Mouse (Mus musculus): ENCODE measurements around the gene Olfr1293-ps. TPM values are rescaled to one million over a fixed set of nuclear protein-coding genes. Genes with fewer than 3 reads are reported as not detected.

Gene Olfr1293-ps
- total and polyA plus RNA-seq, 2 experiments from 2014 or later: not detected

DNA sequence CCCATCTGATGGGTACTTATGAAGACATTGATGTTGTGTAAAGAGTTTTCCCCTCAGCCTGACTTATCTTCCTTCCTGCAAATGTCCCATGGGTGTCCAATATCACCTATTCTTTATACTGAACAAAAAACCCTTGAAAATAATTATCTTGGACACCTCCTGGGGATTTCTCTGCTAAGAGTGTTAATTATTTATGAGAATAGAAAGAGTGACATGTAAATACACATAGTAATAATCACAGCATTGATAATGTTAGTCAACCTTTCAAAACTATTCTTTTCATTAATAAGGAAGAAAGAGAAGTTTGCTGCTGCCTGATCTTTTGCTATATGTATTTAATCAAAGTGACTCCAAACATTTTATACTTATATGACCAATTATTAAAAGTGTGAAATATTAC lies 44.6 kb downstream of the Olfr1293-ps start, which contains the start of gene Olfr1295:
Gene Olfr1295, minus strand, starts transcription at position 101 of the 400 bp plus-strand sequence.
- Histone ChIP-seq H3K4me3 (ENCODE audit: low read depth, low read length) (no peak within 1 kb of the TSS), H3K4me1 (ENCODE audit: insufficient read depth, low read length) (no peaks in the 10 kb centered on the region), H3K9ac (replicated peaks; ENCODE audit: low read length, poor library complexity, severe bottlenecking) (no peak within 1 kb of the TSS), H3K27me3 (ENCODE audit: insufficient read depth, low read length) (no peaks in the 10 kb centered on the region), H3K4me2 (ENCODE audit: low read depth, low read length, poor library complexity, severe bottlenecking) (no peak within 1 kb of the TSS), H3K36me3 (ENCODE audit: insufficient read depth, low read length) (no peaks in the 10 kb centered on the region), H3K9me3 (ENCODE audit: low read length) (no peaks in the 10 kb centered on the region), H3K27ac (ENCODE audit: low read depth, low read length) (no peak within 1 kb of the TSS)
- no peak for TF ChIP-seq CTCF (IDR thresholded peaks at IDR 0.05)
- ATAC-seq (ENCODE audit: low FRiP score) (no peak), DNase-seq (ENCODE audit: low spot score) (no peak)

Other genes with a start within 250 kb of the Olfr1293-ps start
- gene Olfr1278, start 235.1 kb upstream of the Olfr1293-ps start, total RNA-seq (2014; rRNA removed): not detected in 2 replicates
- not detected in 2 replicates for gene Olfr1278, start 235.1 kb upstream of the Olfr1293-ps start, polyA plus RNA-seq (2015; fragmentation: Nextera tagmentation; extraction: Ambion mirVana)
- gene Olfr1279, start 224.6 kb upstream of the Olfr1293-ps start, total RNA-seq (2014; rRNA removed): not detected in 2 replicates
- gene Olfr1279, start 224.6 kb upstream of the Olfr1293-ps start, polyA plus RNA-seq (2015; fragmentation: Nextera tagmentation; extraction: Ambion mirVana): not detected in 2 replicates
- gene Olfr1280, start 211.2 kb upstream of the Olfr1293-ps start, total RNA-seq (2014; rRNA removed): not detected in 2 replicates
- gene Olfr1280, start 211.2 kb upstream of the Olfr1293-ps start, polyA plus RNA-seq (2015; fragmentation: Nextera tagmentation; extraction: Ambion mirVana): not detected in 2 replicates
- gene Olfr1281, start 198.7 kb upstream of the Olfr1293-ps start, total RNA-seq (2014; rRNA removed): not detected in 2 replicates
- not detected in 2 replicates for gene Olfr1281, start 198.7 kb upstream of the Olfr1293-ps start, polyA plus RNA-seq (2015; fragmentation: Nextera tagmentation; extraction: Ambion mirVana)
- not detected in 2 replicates for gene Olfr1282, start 189.1 kb upstream of the Olfr1293-ps start, total RNA-seq (2014; rRNA removed)
- not detected in 2 replicates for gene Olfr1282, start 189.1 kb upstream of the Olfr1293-ps start, polyA plus RNA-seq (2015; fragmentation: Nextera tagmentation; extraction: Ambion mirVana)
- gene Olfr1283, start 158.4 kb upstream of the Olfr1293-ps start, total RNA-seq (2014; rRNA removed): not detected in 2 replicates
- not detected in 2 replicates for gene Olfr1283, start 158.4 kb upstream of the Olfr1293-ps start, polyA plus RNA-seq (2015; fragmentation: Nextera tagmentation; extraction: Ambion mirVana)
- gene Olfr1284, start 149.7 kb upstream of the Olfr1293-ps start, total RNA-seq (2014; rRNA removed): not detected in 2 replicates
- not detected in 2 replicates for gene Olfr1284, start 149.7 kb upstream of the Olfr1293-ps start, polyA plus RNA-seq (2015; fragmentation: Nextera tagmentation; extraction: Ambion mirVana)
- gene Olfr1286, start 102.1 kb upstream of the Olfr1293-ps start, total RNA-seq (2014; rRNA removed): not detected in 2 replicates
- not detected in 2 replicates for gene Olfr1286, start 102.1 kb upstream of the Olfr1293-ps start, polyA plus RNA-seq (2015; fragmentation: Nextera tagmentation; extraction: Ambion mirVana)
- not detected in 2 replicates for gene Olfr1287, start 76.1 kb upstream of the Olfr1293-ps start, total RNA-seq (2014; rRNA removed)
- not detected in 2 replicates for gene Olfr1287, start 76.1 kb upstream of the Olfr1293-ps start, polyA plus RNA-seq (2015; fragmentation: Nextera tagmentation; extraction: Ambion mirVana)
- not detected in 2 replicates for gene Olfr1288, start 51.1 kb upstream of the Olfr1293-ps start, total RNA-seq (2014; rRNA removed)
- gene Olfr1288, start 51.1 kb upstream of the Olfr1293-ps start, polyA plus RNA-seq (2015; fragmentation: Nextera tagmentation; extraction: Ambion mirVana): not detected in 2 replicates
- not detected in 2 replicates for gene Olfr1289, start 44.4 kb upstream of the Olfr1293-ps start, total RNA-seq (2014; rRNA removed)
- gene Olfr1289, start 44.4 kb upstream of the Olfr1293-ps start, polyA plus RNA-seq (2015; fragmentation: Nextera tagmentation; extraction: Ambion mirVana): not detected in 2 replicates
- gene Olfr1290, start 31.4 kb upstream of the Olfr1293-ps start, total RNA-seq (2014; rRNA removed): not detected in 2 replicates
- gene Olfr1290, start 31.4 kb upstream of the Olfr1293-ps start, polyA plus RNA-seq (2015; fragmentation: Nextera tagmentation; extraction: Ambion mirVana): not detected in 2 replicates
- not detected in 2 replicates for gene Olfr1291-ps1, start 28.0 kb upstream of the Olfr1293-ps start, total RNA-seq (2014; rRNA removed)
- not detected in 2 replicates for gene Olfr1291-ps1, start 28.0 kb upstream of the Olfr1293-ps start, polyA plus RNA-seq (2015; fragmentation: Nextera tagmentation; extraction: Ambion mirVana)
- gene Olfr1294, start 15.1 kb downstream of the Olfr1293-ps start, total RNA-seq (2014; rRNA removed): not detected in 2 replicates
- gene Olfr1294, start 15.1 kb downstream of the Olfr1293-ps start, polyA plus RNA-seq (2015; fragmentation: Nextera tagmentation; extraction: Ambion mirVana): not detected in 2 replicates
- not detected in 2 replicates for gene Olfr1295, start 44.5 kb downstream of the Olfr1293-ps start, total RNA-seq (2014; rRNA removed)
- not detected in 2 replicates for gene Olfr1295, start 44.5 kb downstream of the Olfr1293-ps start, polyA plus RNA-seq (2015; fragmentation: Nextera tagmentation; extraction: Ambion mirVana)
- gene Olfr1297, start 101.3 kb downstream of the Olfr1293-ps start, total RNA-seq (2014; rRNA removed): not detected in 2 replicates
- not detected in 2 replicates for gene Olfr1297, start 101.3 kb downstream of the Olfr1293-ps start, polyA plus RNA-seq (2015; fragmentation: Nextera tagmentation; extraction: Ambion mirVana)
- not detected in 2 replicates for gene Olfr1298, start 124.0 kb downstream of the Olfr1293-ps start, total RNA-seq (2014; rRNA removed)
- not detected in 2 replicates for gene Olfr1298, start 124.0 kb downstream of the Olfr1293-ps start, polyA plus RNA-seq (2015; fragmentation: Nextera tagmentation; extraction: Ambion mirVana)
- not detected in 2 replicates for gene Olfr1299, start 136.2 kb downstream of the Olfr1293-ps start, total RNA-seq (2014; rRNA removed)
- gene Olfr1299, start 136.2 kb downstream of the Olfr1293-ps start, polyA plus RNA-seq (2015; fragmentation: Nextera tagmentation; extraction: Ambion mirVana): not detected in 2 replicates
- gene Olfr1301, start 225.8 kb downstream of the Olfr1293-ps start, total RNA-seq (2014; rRNA removed): not detected in 2 replicates
- gene Olfr1301, start 225.8 kb downstream of the Olfr1293-ps start, polyA plus RNA-seq (2015; fragmentation: Nextera tagmentation; extraction: Ambion mirVana): not detected in 2 replicates